Mouse (Mus musculus) CD8-positive naive resting alpha-beta T cell, adult 2 months (primary cell): Measurements from ENCODE around the gene Prss45.
"Not testable (repeated sequence)": the region's sequence is repeated elsewhere in the genome, so short reads cannot be mapped to it uniquely, and the experiment has no call there.

Experiments
- DNase-seq, 2 experiments: peaks; one replicate each; pipeline ENCODE4 v3.0.0; 2022; ENCODE audit warnings: low read depth in 2 of 2, low spot score in 2 of 2

Gene Prss45

GRCm38 (mm10) chr9:110834411-110834810 lies at the start of gene Prss45:
Prss45 (plus strand) TSS chr9:110834588.
- DNase-seq = no peak

- DNase-seq = no peak
Observed at GRCm38 (mm10) chr9:110788169-110788568, 46.2 kb upstream of the Prss45 start.

- DNase-seq = no peak
Observed at GRCm38 (mm10) chr9:110790462-110790861, 43.9 kb upstream of the Prss45 start.

- DNase-seq = no peak
Observed at GRCm38 (mm10) chr9:110797013-110797412, 37.4 kb upstream of the Prss45 start.

GRCm38 (mm10) chr9:110797866-110798265 lies 36.5 kb upstream of the Prss45 start, which contains the start of gene Prss42:
Prss42 (plus strand) TSS chr9:110798166.
- no peak for DNase-seq

- DNase-seq = no peak
Observed at GRCm38 (mm10) chr9:110800834-110801479, 33.4 kb upstream of the Prss45 start.

- no peak for DNase-seq
Observed at GRCm38 (mm10) chr9:110803294-110803693, 31.1 kb upstream of the Prss45 start.

GRCm38 (mm10) chr9:110810051-110810450 lies 24.3 kb upstream of the Prss45 start:
- no peak for DNase-seq

GRCm38 (mm10) chr9:110813789-110814188 lies 20.6 kb upstream of the Prss45 start, which contains the start of gene Prss44:
Prss44 (plus strand) TSS chr9:110813994.
- DNase-seq = no peak

GRCm38 (mm10) chr9:110820546-110820945 lies 13.8 kb upstream of the Prss45 start:
- not testable (repeated sequence) for DNase-seq

GRCm38 (mm10) chr9:110821436-110821835 lies 13.0 kb upstream of the Prss45 start:
- no peak for DNase-seq

- DNase-seq = no peak
Observed at GRCm38 (mm10) chr9:110825426-110825825, 9.0 kb upstream of the Prss45 start.

GRCm38 (mm10) chr9:110825832-110826231 lies 8.6 kb upstream of the Prss45 start:
- peak in 1 of 2 experiments; percentile 4 for DNase-seq

- DNase-seq = no peak
Observed at GRCm38 (mm10) chr9:110826390-110826789, 8.0 kb upstream of the Prss45 start, which contains the start of gene Prss43. Prss43 (plus strand) TSS chr9:110826690.

GRCm38 (mm10) chr9:110833021-110833420 lies 1.4 kb upstream of the Prss45 start:
- no peak for DNase-seq

- DNase-seq = no peak
Observed at GRCm38 (mm10) chr9:110834961-110835360, 573 bp downstream of the Prss45 start.

GRCm38 (mm10) chr9:110836112-110836511 lies 1.7 kb downstream of the Prss45 start:
- no peak for DNase-seq

GRCm38 (mm10) chr9:110840905-110841304 lies 6.5 kb downstream of the Prss45 start:
- no peak for DNase-seq

- no peak for DNase-seq
Observed at GRCm38 (mm10) chr9:110841438-110841837, 7.0 kb downstream of the Prss45 start.

- DNase-seq = no peak
Observed at GRCm38 (mm10) chr9:110844206-110844605, 9.8 kb downstream of the Prss45 start, which contains the start of gene Prss46. Prss46 (plus strand) TSS chr9:110844506.

GRCm38 (mm10) chr9:110849162-110849561 lies 14.8 kb downstream of the Prss45 start:
- DNase-seq = no peak

GRCm38 (mm10) chr9:110855903-110856302 lies 21.5 kb downstream of the Prss45 start:
- no peak for DNase-seq

- DNase-seq = no peak
Observed at GRCm38 (mm10) chr9:110856920-110857319, 22.5 kb downstream of the Prss45 start.
